ENCODE assay signal across 11 mouse cellular contexts in the genomic region with DNA sequence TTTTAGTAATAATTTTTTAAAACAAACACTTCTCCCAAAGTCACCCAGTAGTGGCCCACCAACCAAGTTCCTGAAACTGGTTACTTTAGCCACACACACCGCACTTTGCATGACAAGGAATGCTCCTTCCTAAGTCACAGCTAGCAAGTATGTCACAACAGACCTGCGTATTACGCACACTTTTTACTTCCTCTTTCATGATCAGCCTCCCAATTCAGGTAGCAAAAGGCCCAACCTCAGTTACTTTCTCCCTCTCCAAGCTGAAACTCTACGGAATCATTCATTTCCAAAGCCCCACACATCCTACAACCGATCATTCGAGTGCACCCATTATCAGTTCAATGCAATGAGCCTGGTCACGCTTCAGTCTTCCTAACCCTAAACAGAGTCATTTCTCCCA. TPM values are rescaled to one million over a fixed set of nuclear protein-coding genes. Genes with fewer than 3 reads are reported as not detected.
DNase-seq lines count a peak whose midpoint lies in the region; ATAC-seq lines count a peak whose summit lies in the region.
"Had no signal": no experiment of that assay in that cellular context is flagged by ENCODE, and none has a peak within 500 bp of the region (broad histone marks: within the 10 kb centered on the region; RNA-seq: fewer than 3 reads in every experiment).

No protein-coding gene starts in this region.

- 55% methylated on average over 7 of the region's 7 CpGs for WGBS in liver, embryonic 16.5 days (ENCODE audit: insufficient replicate concordance)
- 67% methylated on average over 7 of the region's 7 CpGs for WGBS in liver, embryonic 11.5 days

- H3K36me3 ChIP-seq in liver, embryonic 16.5 days (ENCODE audit: control insufficient read depth, insufficient read depth), result no peaks in the 10 kb centered on the region
- H3K36me3 ChIP-seq in liver, embryonic 11.5 days (ENCODE audit: control insufficient read depth, insufficient read depth, low read length), result no peaks in the 10 kb centered on the region

- H3K27me3 ChIP-seq in liver, embryonic 16.5 days (ENCODE audit: control insufficient read depth, insufficient read depth, low read depth, low read length), result peaks cover 6% of the 10 kb centered on the region
- peaks cover 6% of the 10 kb centered on the region; the same call in 1 of the 2 replicates for H3K27me3 ChIP-seq in liver, embryonic 11.5 days (replicated peaks; ENCODE audit: control insufficient read depth, insufficient read depth, low read length)

- H3K9me3 ChIP-seq in liver, embryonic 16.5 days (replicated peaks; ENCODE audit: control insufficient read depth, low read length), result no peaks in the 10 kb centered on the region
- no peaks in the 10 kb centered on the region for H3K9me3 ChIP-seq in liver, embryonic 11.5 days (ENCODE audit: control insufficient read depth, low read length)

- H3K9ac ChIP-seq in liver, embryonic 16.5 days (ENCODE audit: low read depth, low read length), result no peak overlapping the region
- no peak overlapping the region for H3K9ac ChIP-seq in liver, embryonic 11.5 days (ENCODE audit: low read depth, low read length)

- H3K4me2 ChIP-seq in liver, embryonic 16.5 days (ENCODE audit: low read depth, low read length), result no peak overlapping the region
- H3K4me2 ChIP-seq in liver, embryonic 11.5 days, result no peak overlapping the region

- H3K4me1 ChIP-seq in liver, embryonic 16.5 days (ENCODE audit: control insufficient read depth, low read depth, low read length), result peaks cover 2% of the 10 kb centered on the region
- peaks cover 3% of the 10 kb centered on the region for H3K4me1 ChIP-seq in liver, embryonic 11.5 days (replicated peaks; ENCODE audit: control insufficient read depth, insufficient read depth, low read length)

- no peak overlapping the region for H3K4me3 ChIP-seq in liver, embryonic 16.5 days (ENCODE audit: low read depth, low read length)
- H3K4me3 ChIP-seq in liver, embryonic 11.5 days (ENCODE audit: low read depth, low read length), result no peak overlapping the region

- ATAC-seq in liver, embryonic 16.5 days (ENCODE audit: low read depth), result no peak
- ATAC-seq in liver, embryonic 11.5 days (replicated peaks; ENCODE audit: low FRiP score), result no peak
- peak; percentile 86 for ATAC-seq in monocyte, adult 5-6 weeks (replicated peaks; ENCODE audit: insufficient number of reproducible peaks, low FRiP score, low TSS enrichment, poor library complexity, severe bottlenecking)
- ATAC-seq: intestine, postnatal 0 days had no signal

- DNase-seq in cerebellum, adult 11-12 months, result peak; percentile 14
- no peak for DNase-seq in cerebellum, postnatal 14 days
- no peak for DNase-seq in liver, embryonic 11.5 days (ENCODE audit: low spot score)
- peak; percentile 54 for DNase-seq in R1 (ENCODE audit: low read depth, low spot score)
- no peak for DNase-seq in thymus, postnatal 10 days (ENCODE audit: low spot score in 2 of 2)
- no peak for DNase-seq in right cerebral cortex, postnatal 36 days (ENCODE audit: low spot score in 2 of 2)
- DNase-seq: adrenal gland, postnatal 14 days; kidney, postnatal 36 days had no signal

- H3K27ac ChIP-seq in liver, embryonic 16.5 days (ENCODE audit: low read length), result peak overlapping the region; percentile 49; the same call in 1 of the 2 replicates
- no peak overlapping the region for H3K27ac ChIP-seq in liver, embryonic 11.5 days (ENCODE audit: low read depth, low read length)

RNA-seq across cellular contexts. Expression of gene Gfod1, which starts 8.3 kb away (rescaled TPM):
- 0.59 and 0.63 TPM in 2 replicates for polyA plus RNA-seq in liver, embryonic 16.5 days (2015; fragmentation: Nextera tagmentation; extraction: Ambion mirVana)
- 0.37 and 0.42 TPM in 2 replicates for polyA plus RNA-seq in liver, embryonic 11.5 days (2014; fragmentation: Nextera tagmentation; extraction: Ambion mirVana)
- total RNA-seq in monocyte, adult 5-6 weeks (2017), result 19.6 to 26.1 TPM (median 20.8 TPM) in 3 replicates

Comparison
In these comparisons a context has a peak if more than half of its experiments do, and no peak if none do; other contexts are left out.
1. DNase-seq: peak in cerebellum, adult 11-12 months (single experiment) and R1 (single experiment); none in cerebellum, postnatal 14 days (0 of 2), liver, embryonic 11.5 days (single experiment), thymus, postnatal 10 days (0 of 2) and right cerebral cortex, postnatal 36 days (0 of 2).